Mouse (Mus musculus) bone marrow macrophage, adult 2 months (primary cell): ENCODE data around the gene 4930402H24Rik.

Experiments used
- CTCF ChIP-seq: IDR thresholded peaks from 2 replicates; pipeline ENCODE4 v1.5.1; 2012; ENCODE audit warnings: low read depth, mild to moderate bottlenecking, low read length, moderate library complexity
- POLR2A ChIP-seq: IDR thresholded peaks from 2 replicates; pipeline ENCODE4 v1.6.1; 2012; ENCODE audit warnings: mild to moderate bottlenecking, low read depth, low read length, borderline replicate concordance

DNA sequence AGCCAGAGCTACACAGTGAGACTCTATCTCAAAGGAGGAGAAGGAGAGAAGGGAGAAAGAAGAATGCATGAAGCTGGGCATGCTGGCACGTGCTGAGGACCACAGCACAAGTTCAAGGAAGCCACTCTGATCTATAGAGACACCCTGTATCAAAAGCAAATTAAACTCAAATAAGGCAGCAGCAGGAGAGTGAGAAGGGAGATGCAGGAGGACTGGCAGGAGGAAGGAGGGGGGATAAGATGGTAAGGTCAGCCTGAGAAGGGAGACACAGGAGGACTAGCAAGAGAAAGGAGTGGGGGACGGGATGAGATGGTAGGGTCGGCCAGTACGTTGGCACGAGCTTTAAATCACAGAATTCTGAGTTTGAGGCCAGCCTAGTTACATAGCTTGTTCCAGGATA is 90.0 kb downstream of the 4930402H24Rik start:
- TF ChIP-seq CTCF (no peak), POLR2A (no peak)
